Mouse (Mus musculus): ENCODE data around the gene Dph2. TPM values are rescaled to one million over a fixed set of nuclear protein-coding genes. Genes with fewer than 3 reads are reported as not detected.

Gene Dph2
- polyA plus RNA-seq, 1 experiment from 2014 or later: 19.2 TPM

Other genes with a start within 250 kb of the Dph2 start
- 67.9 TPM in 2 replicates for gene Dmap1, start 209.8 kb downstream of the Dph2 start, polyA plus RNA-seq (2014; fragmentation: Nextera tagmentation; extraction: Ambion mirVana)
- not detected in 2 replicates for gene Gm12845, start 167.6 kb downstream of the Dph2 start, polyA plus RNA-seq (2014; fragmentation: Nextera tagmentation; extraction: Ambion mirVana)
- gene Klf17, start 126.4 kb downstream of the Dph2 start, polyA plus RNA-seq (2014; fragmentation: Nextera tagmentation; extraction: Ambion mirVana): 0.14 TPM in 1 of 2 replicates, not detected in the other
- 11.0 and 11.6 TPM in 2 replicates for gene Slc6a9, start 57.5 kb downstream of the Dph2 start, polyA plus RNA-seq (2014; fragmentation: Nextera tagmentation; extraction: Ambion mirVana)
- gene Ccdc24, start 19.5 kb downstream of the Dph2 start, polyA plus RNA-seq (2014; fragmentation: Nextera tagmentation; extraction: Ambion mirVana): 2.0 and 2.4 TPM in 2 replicates
- gene B4galt2, start 8.5 kb downstream of the Dph2 start, polyA plus RNA-seq (2014; fragmentation: Nextera tagmentation; extraction: Ambion mirVana): 30.3 and 32.1 TPM in 2 replicates
- 186 and 200 TPM in 2 replicates for gene Atp6v0b, start 4.7 kb downstream of the Dph2 start, polyA plus RNA-seq (2014; fragmentation: Nextera tagmentation; extraction: Ambion mirVana)
- 37.3 and 39.8 TPM in 2 replicates for gene Ipo13, start 23.0 kb upstream of the Dph2 start, polyA plus RNA-seq (2014; fragmentation: Nextera tagmentation; extraction: Ambion mirVana)
- gene Artn, start 37.7 kb upstream of the Dph2 start, polyA plus RNA-seq (2014; fragmentation: Nextera tagmentation; extraction: Ambion mirVana): 5.8 and 7.0 TPM in 2 replicates
- 5.0 and 6.1 TPM in 2 replicates for gene St3gal3, start 242.9 kb upstream of the Dph2 start, polyA plus RNA-seq (2014; fragmentation: Nextera tagmentation; extraction: Ambion mirVana)